Mouse (Mus musculus): ENCODE measurements around the gene Gm11444.

Gene Gm11444

GRCm38 (mm10) chr11:85850233-85850632, at the start of gene Gm11444:
Gm11444 (minus strand) TSS chr11:85850333.
- in situ Hi-C loops (cut with MboI, MseI), result loop anchor here (5.0 to 10.0 kb wide), 4 partner anchors 122 to 602 kb away; no protein-coding TSS in a partner anchor

- in situ Hi-C loops (cut with MboI, MseI), result no loop called here
Measured at GRCm38 (mm10) chr11:85896335-85896985, 46.3 kb upstream of the Gm11444 start.

- in situ Hi-C loops (cut with MboI, MseI), result no loop called here
Measured at GRCm38 (mm10) chr11:85894731-85895545, 44.8 kb upstream of the Gm11444 start.

GRCm38 (mm10) chr11:85894136-85894530, 44.0 kb upstream of the Gm11444 start:
- in situ Hi-C loops (cut with MboI, MseI), result no loop called here

GRCm38 (mm10) chr11:85893400-85894135, 43.4 kb upstream of the Gm11444 start:
- in situ Hi-C loops (cut with MboI, MseI), result no loop called here

- in situ Hi-C loops (cut with MboI, MseI), result no loop called here
Measured at GRCm38 (mm10) chr11:85892771-85893170, 42.6 kb upstream of the Gm11444 start.

- in situ Hi-C loops (cut with MboI, MseI), result no loop called here
Measured at GRCm38 (mm10) chr11:85891692-85892040, 41.5 kb upstream of the Gm11444 start.

GRCm38 (mm10) chr11:85891010-85891691, 41.0 kb upstream of the Gm11444 start:
- in situ Hi-C loops (cut with MboI, MseI), result no loop called here

- in situ Hi-C loops (cut with MboI, MseI), result no loop called here
Measured at GRCm38 (mm10) chr11:85890563-85890845, 40.4 kb upstream of the Gm11444 start.

GRCm38 (mm10) chr11:85889730-85890562, 39.8 kb upstream of the Gm11444 start:
- in situ Hi-C loops (cut with MboI, MseI), result no loop called here

- in situ Hi-C loops (cut with MboI, MseI), result no loop called here
Measured at GRCm38 (mm10) chr11:85889056-85889729, 39.1 kb upstream of the Gm11444 start.

- in situ Hi-C loops (cut with MboI, MseI), result no loop called here
Measured at GRCm38 (mm10) chr11:85888451-85888961, 38.4 kb upstream of the Gm11444 start.

GRCm38 (mm10) chr11:85887801-85888450, 37.8 kb upstream of the Gm11444 start:
- in situ Hi-C loops (cut with MboI, MseI), result no loop called here

GRCm38 (mm10) chr11:85887273-85887672, 37.1 kb upstream of the Gm11444 start:
- in situ Hi-C loops (cut with MboI, MseI), result no loop called here

GRCm38 (mm10) chr11:85886429-85886785, 36.3 kb upstream of the Gm11444 start:
- in situ Hi-C loops (cut with MboI, MseI), result no loop called here

GRCm38 (mm10) chr11:85885665-85886428, 35.7 kb upstream of the Gm11444 start, which contains the start of gene Tbx4:
Tbx4 (plus strand) TSS chr11:85886422.
- in situ Hi-C loops (cut with MboI, MseI), result no loop called here

GRCm38 (mm10) chr11:85884498-85884897, 34.4 kb upstream of the Gm11444 start:
- in situ Hi-C loops (cut with MboI, MseI), result no loop called here

- in situ Hi-C loops (cut with MboI, MseI), result no loop called here
Measured at GRCm38 (mm10) chr11:85876059-85876788, 26.1 kb upstream of the Gm11444 start.

All from T-helper 17 cell (primary cell).